Mouse (Mus musculus) left cerebral cortex, adult 2 months (tissue): Measurements from ENCODE around the gene Gca. TPM values are rescaled to one million over a fixed set of nuclear protein-coding genes. Genes with fewer than 3 reads are reported as not detected.
"Not testable (repeated sequence)": the region's sequence is repeated elsewhere in the genome, so short reads cannot be mapped to it uniquely, and the experiment has no call there.

ENCODE experiments used
- DNase-seq, 2 experiments: peaks; one replicate each; pipeline ENCODE4 v3.0.0; 2021 to 2022; ENCODE audit warnings: low spot score in 2 of 2, mixed read lengths in 1 of 2; ENCODE audit errors: extremely low spot score in 1 of 2
- H3K27ac ChIP-seq: fragments of 200-600 bp; 2 replicates; pipeline ENCODE4 v1.8.1; 2022
- H3K4me3 ChIP-seq: fragments of 200-600 bp; 2 replicates; pipeline ENCODE4 v1.8.1; 2022
- CTCF ChIP-seq: fragments of 200-600 bp; IDR thresholded peaks from 2 replicates; pipeline ENCODE4 v1.8.1; 2022; ENCODE audit warnings: antibody characterized with exemption, mild to moderate bottlenecking, moderate library complexity
- intact Hi-C: fragments of 180-260 bp; cut with DNase I; formaldehyde crosslinking; loops from one replicate; pipeline ENCODE4 v1.15.1; 2025
- total RNA-seq, 2 experiments: library from RNA; stranded (reverse); gene quantifications; 2 replicates each; pipeline ENCODE4 v1.2.3; 2021

Gene Gca
- total RNA-seq, 2 experiments from 2014 or later = 12.7 to 22.3 TPM

DNA sequence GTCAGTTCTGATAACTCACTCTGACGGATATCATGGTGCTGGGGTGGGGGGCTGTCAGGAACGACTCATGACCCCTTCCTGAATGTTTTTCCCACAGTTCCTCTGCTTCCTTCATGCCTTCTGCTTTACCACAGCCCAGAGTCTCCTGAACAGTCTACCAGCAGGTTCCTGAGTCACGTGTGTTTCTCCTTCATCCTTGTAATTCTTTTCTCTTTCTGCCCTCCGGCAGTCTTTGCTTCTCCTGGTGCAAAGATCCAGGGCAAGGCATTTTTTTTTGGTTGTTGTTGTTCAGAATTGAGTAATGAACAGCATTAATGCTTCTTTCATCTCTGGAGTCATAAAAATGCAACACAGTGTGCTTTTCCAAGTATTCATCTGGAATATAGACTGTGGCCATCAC is 6.7 kb downstream of the Gca start:
- no peak for DNase-seq
- intact Hi-C loops = no loop called here
- H3K4me3 ChIP-seq = no peak overlapping the region
- H3K27ac ChIP-seq = no peak overlapping the region
- no peak for TF ChIP-seq CTCF

DNA sequence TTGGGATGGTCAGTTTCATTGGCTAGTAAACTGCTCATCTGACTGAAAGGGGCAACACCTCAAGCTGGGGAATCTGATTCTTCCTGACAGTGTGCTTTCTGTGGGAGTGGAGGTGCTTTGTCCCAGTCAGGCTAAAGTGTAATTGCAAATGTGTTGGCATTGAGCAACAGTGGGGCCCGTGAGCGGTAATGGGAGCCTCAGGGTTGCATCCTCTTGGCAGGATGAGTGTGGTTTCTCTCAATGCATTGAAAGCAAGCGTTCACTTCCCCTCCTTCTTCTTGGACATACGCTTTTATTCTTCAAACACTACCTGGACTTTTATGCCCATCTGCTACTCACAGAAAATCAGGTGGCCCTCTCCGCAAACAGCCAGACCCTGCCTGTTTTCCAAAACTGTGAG is 8.7 kb downstream of the Gca start:
- Histone ChIP-seq H3K4me3 (no peak overlapping the region), H3K27ac (no peak overlapping the region)
- intact Hi-C loops = no loop called here
- no peak for DNase-seq
- no peak for TF ChIP-seq CTCF

DNA sequence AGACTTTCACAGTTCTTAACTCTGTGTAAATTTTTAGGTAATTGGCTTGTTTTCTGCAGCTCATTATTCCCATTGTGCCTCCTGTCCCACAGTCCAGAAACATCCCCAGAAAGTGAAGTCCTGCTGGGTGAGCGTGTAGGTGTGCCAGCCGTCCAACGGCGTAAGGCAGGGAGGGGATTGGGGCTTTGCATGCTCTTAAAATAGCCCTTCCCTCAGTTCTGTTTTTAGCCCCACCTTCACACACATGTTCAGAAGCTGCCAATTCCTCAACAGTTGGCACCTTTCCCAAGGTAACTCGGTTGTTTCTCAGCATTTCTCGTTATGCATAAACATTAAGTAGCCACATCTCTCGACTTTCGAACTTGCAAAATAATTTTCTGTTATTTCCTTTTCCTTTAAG is 17.6 kb downstream of the Gca start:
- peak overlapping the region; percentile 66 for H3K27ac ChIP-seq
- TF ChIP-seq CTCF = no peak
- H3K4me3 ChIP-seq = no peak overlapping the region
- peak; percentile 24 to 43 for DNase-seq
- intact Hi-C loops = loop anchor here (2.0 to 5.0 kb wide), 3 partner anchors 61 to 501 kb away; partner anchors contain the start of gene Kcnh7

DNA sequence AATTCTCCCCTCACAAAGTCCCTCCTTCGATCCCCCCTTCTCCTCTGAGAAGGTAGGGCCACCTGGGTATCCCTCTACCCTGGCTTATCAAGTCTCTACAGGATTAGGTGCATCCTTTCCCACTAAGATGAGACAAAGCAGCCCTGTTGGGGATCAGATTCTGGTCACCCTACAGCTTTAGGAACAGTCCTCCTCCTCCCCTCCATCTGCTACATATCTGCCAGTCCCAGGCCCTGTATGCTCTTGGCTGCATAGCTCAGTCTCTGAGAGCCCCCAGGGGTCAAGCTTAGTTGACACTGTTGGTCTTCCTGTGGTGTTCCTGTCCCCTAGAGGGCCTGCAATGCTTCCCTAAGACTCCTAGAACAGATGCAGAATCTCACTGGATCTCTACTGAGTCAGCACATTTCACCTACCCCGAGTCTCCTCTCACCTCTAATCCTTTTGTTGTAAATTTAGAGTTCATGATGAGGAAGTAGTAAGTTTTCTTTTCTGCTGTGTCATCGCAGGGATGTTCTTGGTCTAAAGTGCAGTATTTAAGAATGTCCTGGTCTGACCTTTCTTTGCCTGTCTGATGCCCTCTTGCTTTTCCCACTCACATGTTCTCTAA is 21.0 kb downstream of the Gca start:
- TF ChIP-seq CTCF = no peak
- no peak overlapping the region for H3K4me3 ChIP-seq

DNA sequence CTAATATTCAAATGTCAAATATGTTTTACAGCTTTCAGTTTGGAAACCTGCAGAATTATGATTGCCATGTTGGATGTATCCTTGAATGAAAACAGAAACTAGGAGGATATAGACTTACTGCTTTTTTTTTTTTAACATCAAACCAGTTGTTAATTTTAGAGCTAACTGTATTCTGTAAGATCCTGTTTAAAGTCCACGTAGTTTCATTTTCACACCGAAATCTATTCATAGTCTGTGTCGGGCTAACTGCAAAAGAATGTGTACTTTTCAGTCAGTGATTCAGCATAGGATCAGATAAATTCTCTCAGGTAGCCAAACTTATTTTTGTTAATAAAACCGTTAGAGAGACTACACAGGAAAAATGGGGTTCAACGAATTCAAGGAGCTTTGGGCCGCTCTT is 21.8 kb downstream of the Gca start:
- no peak for DNase-seq
- TF ChIP-seq CTCF = no peak
- Histone ChIP-seq H3K27ac (peak overlapping the region; percentile 76), H3K4me3 (no peak overlapping the region)
- intact Hi-C loops = no loop called here

More for the DNA sequence above, 21.0 kb downstream of the Gca start:
- DNase-seq = no peak
- intact Hi-C loops = loop anchor here (5.0 kb wide), 2 partner anchors 57 to 497 kb away; partner anchors contain the start of gene Kcnh7
- peak overlapping the region; percentile 76 for H3K27ac ChIP-seq

DNA sequence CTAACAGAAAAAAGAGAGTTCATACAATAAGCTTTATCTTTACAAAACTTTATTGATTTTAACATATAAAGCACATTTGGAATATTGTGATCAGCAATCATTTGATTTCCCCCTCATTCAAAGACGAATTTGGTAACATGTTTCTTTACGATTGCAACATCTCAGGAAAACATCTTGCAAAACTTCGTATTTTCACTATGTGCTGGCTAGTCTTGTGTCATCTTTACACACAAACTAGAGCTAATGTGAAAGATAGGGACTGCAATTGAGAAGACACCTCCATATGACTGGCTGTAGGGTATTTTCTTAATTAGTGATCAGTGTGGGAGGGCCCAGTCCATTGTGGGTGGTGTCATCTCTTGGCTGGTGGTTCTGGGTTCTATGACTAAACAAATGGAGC is 42.2 kb downstream of the Gca start:
- intact Hi-C loops = no loop called here
- Histone ChIP-seq H3K4me3 (no peak overlapping the region), H3K27ac (no peak overlapping the region)
- DNase-seq = no peak
- TF ChIP-seq CTCF = no peak

DNA sequence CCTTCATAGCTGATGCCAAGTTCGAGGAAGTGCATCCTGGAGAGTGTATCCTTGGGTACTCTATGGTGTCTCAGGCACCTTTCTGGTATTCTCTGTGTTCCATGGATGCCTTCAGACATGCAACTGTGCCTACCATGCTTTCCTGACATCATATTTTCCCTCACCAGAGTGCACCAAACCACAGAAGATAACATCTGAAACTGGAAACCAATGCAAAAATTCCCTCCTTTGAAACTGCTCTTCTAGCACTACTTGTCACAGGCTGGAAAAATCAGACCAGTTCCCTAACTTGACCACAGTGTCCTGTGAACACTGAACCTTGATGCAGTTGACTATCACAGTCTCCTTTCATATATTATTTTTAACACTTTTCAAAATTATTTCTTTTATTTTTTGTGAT is 45.5 kb downstream of the Gca start:
- intact Hi-C loops = no loop called here
- TF ChIP-seq CTCF = no peak
- no peak overlapping the region for H3K4me3 ChIP-seq
- DNase-seq = no peak
- no peak overlapping the region for H3K27ac ChIP-seq

DNA sequence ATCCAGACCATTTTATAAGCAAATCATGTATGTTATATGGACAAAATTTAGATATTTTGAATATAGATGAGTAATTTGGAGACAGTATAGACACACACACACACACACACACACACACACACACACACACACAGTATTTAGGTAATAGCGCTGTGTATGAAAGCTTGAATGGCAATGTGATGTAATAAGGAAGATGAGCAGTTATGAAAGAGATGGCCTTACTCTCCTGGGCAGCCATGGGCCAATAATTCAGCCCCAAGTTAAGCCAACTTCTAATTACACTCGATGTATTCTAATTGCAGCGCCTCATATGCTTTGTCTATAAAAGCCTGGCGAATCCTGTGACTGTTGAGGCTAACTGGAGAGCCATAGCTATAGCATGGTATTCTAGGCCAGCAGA is 50.3 kb downstream of the Gca start:
- intact Hi-C loops, DNase-seq, H3K4me3 ChIP-seq: not testable (repeated sequence)

DNA sequence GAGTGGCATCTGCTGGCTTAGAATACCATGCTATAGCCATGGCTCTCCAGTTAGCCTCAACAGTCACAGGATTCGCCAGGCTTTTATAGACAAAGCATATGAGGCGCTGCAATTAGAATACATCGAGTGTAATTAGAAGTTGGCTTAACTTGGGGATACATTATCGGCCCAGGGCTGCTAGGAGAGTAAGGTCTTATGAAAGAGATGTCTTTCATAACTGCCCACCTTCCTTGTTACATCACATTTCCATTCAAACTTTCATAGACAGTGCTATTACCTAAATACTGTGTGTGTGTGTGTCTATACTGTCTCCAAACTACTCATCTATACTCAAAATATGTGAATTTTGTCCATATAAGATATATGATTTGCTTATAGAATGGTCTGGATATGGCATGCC is 51.2 kb downstream of the Gca start:
- Histone ChIP-seq H3K4me3 (no peak overlapping the region), H3K27ac (no peak overlapping the region)
- TF ChIP-seq CTCF = no peak
- DNase-seq = no peak
- intact Hi-C loops = no loop called here

More for the DNA sequence above, 50.3 kb downstream of the Gca start:
- not testable (repeated sequence) for H3K27ac ChIP-seq

DNA sequence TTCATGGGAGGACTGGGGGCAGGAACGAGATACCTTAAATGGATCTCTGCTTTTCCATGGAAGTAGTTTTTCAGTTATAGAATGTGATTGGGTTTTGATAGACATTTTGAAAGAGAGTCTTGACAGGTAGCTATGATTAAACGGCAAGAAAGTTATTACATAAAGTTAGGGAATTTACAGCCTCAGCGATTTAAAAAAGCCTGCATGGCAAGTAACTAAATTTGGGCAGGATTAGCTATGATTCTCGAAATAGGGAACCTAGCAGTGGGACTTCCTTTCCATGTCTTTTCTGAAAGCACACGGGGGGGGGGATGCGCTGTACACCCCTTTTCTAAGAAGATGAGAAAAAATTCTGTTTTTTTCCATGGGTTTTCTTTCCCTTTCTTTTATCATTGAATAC is 53.2 kb downstream of the Gca start:
- Histone ChIP-seq H3K27ac (peak overlapping the region; percentile 84), H3K4me3 (no peak overlapping the region)
- no peak for DNase-seq
- TF ChIP-seq CTCF = no peak
- intact Hi-C loops = no loop called here

DNA sequence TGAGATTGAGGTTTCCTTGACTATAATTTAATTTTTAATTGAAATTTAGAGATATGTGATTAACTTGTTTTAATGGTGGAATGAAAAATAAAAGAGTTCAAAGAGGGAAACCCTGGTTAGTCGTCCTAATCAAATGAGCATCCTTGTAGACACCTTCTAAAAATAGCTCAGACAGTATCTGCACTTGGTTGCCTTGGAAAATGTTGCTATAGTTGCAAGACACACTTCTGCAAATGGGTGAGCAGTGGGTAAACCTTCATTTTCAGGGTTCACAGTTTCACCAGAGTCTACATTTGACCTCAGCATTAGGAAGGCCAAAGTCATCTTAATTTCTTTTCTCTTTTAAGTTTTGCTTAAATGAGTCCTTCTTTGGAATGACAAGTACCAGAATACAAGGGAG is 54.3 kb downstream of the Gca start:
- no peak for DNase-seq
- Histone ChIP-seq H3K4me3 (no peak overlapping the region), H3K27ac (peak overlapping the region; percentile 84)
- intact Hi-C loops = no loop called here
- no peak for TF ChIP-seq CTCF

DNA sequence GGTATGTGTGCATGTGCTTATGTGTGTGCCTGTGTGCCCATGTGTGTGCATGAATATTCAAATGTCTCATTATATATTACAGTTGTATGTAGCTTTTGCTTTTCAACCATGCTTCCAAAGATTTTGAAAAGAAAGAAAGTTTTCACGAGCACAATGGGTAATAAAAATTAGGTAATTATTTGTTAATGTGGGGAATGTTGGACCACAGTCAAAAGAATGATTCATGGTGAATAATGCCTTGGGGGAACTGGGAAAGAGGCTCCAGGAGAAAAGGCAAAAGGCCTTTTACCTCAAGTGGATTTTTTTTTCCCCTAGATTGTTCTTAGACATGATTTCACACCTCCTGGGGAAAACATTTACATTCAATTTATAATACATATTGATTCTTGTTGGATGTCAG is 61.9 kb downstream of the Gca start:
- intact Hi-C loops = no loop called here
- no peak for DNase-seq
- Histone ChIP-seq H3K4me3 (no peak overlapping the region), H3K27ac (no peak overlapping the region)
- no peak for TF ChIP-seq CTCF

DNA sequence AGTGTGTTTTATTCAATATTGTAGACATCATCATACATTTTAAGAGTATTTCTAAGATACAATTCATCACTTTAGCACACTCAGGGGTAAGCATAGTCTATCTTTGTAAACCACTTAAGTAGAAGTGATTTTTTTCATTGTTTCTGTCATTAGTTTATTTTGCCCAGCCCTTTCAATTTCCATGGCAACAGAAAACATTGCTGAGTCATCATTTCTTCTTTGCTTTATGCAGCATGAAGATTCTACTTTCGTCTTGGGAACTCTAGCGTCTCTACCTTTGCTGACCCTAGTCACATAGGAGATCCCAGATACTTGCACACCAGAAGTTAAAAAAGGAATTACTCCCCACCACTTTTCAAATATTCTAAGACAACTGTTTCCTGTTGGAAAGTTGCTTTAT is 63.6 kb downstream of the Gca start:
- intact Hi-C loops = no loop called here
- no peak overlapping the region for H3K27ac ChIP-seq
- no peak for DNase-seq
- H3K4me3 ChIP-seq = no peak overlapping the region
- no peak for TF ChIP-seq CTCF
